Mouse (Mus musculus): Measurements from ENCODE around the gene Klhl30. TPM values are rescaled to one million over a fixed set of nuclear protein-coding genes. Genes with fewer than 3 reads are reported as not detected.

Klhl30 gene
- total RNA-seq, 4 experiments from 2014 or later, result 2.2 to 3.0 (median 2.5) TPM

DNA sequence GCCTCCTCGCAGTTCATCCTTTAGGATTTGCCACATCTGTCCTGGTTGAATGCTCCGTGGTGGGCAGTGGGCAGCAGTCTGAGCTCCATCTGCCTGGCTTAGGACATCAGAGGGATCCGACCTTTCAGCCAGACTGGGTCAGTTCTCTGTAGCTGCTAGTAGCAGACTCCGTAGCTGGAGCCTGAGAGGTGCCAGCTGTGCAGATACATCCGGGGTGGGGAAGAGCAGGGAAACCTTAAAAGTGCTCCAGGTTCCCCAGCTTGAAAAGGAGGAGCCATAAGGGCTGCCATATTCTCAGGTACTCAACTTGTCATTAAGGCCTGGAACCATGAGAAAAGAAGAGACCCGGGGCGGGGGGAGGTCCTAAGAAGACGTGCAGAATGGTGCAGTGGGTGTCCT lies 15.0 kb downstream of the Klhl30 start:
- DNase-seq, result no peak

DNA sequence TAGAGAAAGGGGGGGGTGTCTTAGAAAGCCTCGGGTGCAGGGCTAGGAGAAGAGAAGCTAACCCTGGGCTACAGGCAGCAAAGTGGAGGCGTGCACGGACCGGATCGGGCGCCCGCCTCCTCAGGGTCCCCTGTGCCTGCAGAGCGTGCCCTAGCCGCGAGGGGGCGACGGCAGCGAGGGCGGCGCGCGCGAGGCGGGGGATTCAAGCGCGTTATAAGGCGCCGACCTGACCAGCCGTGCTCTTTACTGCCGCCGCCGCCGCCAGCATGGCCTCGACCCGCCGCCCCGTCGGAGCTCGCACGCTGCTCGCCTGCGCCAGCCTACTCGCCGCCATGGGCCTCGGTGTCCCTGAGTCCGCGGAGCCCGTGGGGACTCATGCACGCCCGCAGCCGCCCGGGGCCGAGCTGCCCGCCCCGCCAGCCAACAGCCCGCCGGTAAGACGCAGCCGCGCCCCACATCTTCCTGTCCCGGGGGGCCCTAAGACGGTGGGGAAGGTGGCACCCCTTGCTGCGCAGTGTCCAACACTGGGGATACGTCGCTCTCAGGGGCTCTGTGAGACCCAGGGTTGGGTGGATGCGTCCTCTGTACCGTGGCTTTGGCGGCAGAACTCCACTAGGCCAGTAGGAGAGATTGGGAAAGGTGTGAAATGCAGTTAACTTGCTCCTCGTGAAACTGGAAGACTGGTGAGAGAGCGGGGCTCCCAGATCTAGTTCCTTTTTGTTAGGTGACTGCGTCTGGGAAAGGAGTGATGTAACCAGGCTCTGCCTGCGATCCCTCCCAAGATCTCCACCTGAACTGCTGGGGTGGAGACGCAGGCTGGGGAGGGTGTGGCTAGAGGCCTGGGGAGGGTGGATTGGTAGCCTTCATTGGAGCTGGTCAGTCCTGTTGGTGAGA lies 15.6 kb downstream of the Klhl30 start, which contains the start of gene Erfe:
TSS of gene Erfe (plus strand) at position 216 of the 894 bp plus-strand sequence.
- DNase-seq, result no peak

DNA sequence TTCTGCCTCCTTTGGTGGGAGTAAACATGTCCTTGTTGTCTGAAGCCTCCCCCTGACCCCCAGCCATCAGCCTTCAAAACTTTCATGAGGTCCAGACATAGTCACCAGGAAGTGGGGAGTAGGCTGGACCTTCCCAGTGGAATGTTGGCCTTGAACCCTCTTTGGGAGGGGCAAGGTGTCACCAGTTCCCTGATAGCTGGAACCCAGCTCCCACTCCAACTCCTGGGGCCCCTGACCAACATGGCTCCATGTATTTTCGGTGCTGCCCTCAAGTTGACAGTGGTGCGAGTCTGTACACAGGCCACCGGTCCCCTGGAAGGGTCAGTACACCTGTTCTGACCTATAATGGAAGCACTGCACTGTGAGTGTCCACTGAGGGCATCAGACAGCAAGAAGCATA lies 16.5 kb downstream of the Klhl30 start:
- DNase-seq, result no peak

DNA sequence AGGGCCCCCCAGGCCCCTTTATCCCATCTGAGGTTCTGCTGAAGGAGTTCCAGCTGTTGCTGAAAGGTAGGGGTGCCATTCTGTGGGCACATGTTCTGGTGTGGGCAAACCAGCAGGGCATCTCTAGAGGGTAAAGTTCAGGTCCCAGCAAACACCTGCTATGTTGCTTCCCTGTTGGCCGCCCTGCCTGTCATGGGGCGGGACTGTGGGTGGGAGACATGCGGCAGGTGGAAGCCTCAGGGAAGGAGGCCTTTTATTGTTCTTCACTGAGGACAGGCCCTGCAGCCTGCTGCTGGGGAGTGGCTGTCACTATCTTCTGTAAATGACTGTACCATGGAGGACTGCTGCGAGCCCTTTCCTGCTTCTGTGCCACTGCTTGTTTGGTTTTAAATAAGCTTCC lies 18.6 kb downstream of the Klhl30 start:
- no peak for DNase-seq

DNA sequence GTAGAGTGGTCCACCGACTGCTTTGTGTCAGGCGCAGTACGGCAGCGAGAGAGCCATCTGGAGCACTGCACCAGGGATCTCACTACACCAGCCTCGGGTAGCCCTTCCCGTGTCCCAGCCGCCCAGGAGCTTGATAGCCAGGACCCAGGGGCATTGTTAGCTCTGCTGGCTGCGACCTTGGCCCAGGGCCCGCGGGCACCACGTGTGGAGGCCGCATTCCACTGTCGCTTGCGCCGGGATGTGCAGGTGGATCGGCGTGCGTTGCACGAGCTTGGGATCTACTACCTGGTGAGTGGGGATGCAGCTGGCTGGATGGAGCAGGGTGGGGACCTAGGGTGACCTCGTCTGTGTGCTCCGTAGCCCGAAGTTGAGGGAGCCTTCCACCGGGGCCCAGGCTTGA lies 19.2 kb downstream of the Klhl30 start:
- DNase-seq, result no peak

DNA sequence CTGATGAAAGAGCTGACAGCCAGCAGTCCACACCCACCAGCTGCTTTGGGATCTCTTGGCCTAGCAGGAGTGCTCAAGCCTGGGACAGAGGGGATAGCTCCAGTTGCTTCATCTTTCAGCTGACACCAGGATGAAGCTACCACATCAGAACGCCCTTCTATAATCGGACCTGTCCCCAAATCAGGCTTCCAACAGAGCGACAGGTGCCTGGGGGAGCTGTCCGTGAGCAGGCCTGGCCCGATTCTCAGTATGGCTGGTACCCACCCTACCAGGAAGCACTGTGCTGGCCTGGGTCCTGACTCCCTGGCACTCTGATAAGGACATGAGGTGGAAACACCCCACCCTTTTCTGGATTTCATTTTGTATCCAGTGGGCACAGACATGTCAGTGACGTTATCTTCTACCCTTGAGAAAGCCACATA lies 22.6 kb downstream of the Klhl30 start:
- DNase-seq, result no peak

DNA sequence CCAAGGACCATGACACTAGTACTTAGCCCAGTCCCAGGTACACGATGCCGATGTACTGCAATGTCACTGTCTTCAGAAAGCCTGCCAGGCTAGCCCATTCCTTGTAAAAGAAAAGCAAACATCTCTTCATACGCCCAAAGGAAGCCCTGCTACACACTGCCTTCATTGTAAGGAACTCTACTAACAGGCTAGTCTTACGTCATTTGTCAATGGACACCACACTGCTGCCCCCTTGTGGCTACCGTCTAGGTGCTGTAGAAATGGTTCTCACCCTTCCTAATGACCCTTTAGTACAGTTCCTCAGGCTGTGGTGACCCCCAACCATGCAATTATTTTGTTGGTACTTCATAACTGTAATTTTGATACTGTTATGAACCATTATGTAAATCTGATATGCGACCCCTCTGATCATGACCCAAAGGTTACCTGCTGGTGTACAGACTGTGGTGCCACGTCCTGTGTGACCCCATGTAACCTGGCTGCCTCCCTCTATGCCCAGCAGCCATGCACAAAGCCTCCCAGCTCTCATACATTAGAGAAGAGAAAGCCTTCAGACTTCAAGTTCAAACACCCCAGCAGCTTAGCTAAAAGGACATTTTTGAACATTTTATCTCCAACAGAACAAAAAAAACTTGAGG lies 29.8 kb downstream of the Klhl30 start:
- DNase-seq, result no peak

DNA sequence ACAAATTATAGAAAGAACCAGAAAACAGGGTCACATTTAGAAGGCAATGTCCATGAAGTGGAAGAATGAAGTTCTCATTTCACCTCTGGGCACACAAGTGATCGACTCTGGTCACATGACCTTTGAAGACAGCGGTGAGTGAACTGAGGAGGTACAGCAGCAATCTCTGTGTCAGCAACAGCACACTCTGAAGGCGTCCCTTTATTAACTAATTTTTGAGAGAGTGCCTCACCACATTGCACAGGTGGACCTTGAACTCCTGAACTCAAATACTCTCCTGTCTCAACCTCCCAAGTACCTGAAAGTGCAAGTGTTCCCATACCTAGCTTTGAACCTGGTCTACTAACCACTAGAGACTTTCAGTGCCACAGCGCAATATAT lies 30.3 kb downstream of the Klhl30 start:
- no peak for DNase-seq

DNA sequence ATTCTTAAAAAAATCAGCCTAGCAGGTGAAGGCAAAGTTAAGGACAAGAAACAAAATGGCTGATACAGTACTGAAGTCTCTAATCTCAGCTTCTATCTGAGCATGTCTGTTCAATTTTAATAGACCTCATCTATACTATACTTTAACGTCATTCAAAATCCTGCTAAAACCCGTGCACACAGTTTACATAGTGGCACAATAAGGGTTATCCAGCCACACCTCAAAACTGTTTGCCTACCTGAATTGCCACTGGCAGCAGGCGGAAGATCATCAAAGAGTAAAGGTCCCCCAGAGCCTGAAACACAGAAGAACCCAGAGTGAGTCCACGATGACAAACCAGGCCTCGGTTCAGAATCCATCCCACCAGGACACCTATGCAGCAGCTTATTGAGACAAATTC lies 39.6 kb downstream of the Klhl30 start:
- DNase-seq, result no peak

DNA sequence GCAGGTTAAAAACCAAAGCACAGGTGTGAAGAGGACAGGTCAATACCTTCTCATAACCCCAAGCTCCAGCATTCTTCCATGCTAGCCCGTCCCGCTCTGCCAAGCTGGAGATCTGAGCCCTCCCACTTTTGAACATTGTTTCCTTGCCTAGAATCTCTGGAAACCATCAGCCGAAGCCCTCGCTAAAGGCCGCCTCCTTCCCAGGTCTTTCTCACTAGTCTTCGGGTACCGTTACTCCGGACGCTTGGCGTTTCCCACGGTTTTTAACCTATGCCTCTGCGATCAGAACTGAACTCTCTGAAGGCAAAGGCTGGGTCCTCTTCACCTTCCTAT lies 47.1 kb downstream of the Klhl30 start:
- DNase-seq, result no peak

DNA sequence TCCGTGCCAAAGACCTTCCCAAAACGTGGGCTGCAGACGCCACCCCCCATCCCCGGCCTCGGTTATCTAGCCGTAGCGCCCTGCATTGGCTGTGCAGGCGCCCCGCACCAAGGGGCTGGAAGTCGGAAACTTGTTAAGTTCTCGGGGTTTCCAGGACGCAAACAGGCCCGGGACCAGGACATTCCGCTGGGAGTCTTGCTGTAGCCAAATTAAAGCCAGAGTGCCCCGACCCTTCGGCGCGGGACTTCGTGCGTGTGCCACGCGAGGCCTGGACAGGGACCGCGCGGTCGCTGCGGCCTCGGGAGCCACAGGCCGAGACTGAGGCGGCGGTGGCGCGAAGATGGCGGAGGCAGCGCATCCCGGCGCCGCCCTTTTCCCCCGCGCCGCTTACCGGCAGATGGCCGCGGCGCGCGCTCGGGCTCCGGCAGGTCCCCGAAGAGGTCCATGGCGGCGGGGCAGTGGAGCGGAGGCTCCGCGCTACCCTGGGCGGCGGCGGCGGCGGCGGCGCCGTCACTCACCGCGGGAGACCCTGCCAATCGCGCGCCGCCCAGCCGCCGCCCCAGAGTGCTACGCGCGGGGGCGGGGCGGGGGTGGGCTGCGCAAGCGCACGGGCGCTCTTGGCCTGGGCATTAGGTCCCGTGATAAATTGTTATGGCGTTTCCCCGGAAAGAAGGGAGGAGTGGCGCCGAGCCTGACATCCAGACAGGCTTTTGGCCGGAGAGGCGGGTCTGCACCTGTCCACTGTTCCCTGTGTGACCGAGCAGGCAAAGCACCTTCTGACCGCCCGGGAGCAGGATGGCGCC lies 47.6 kb downstream of the Klhl30 start, which contains the start of gene Ilkap:
TSS of gene Ilkap (minus strand) at position 556 of the 803 bp plus-strand sequence.
- DNase-seq, result peak; percentile 72

DNA sequence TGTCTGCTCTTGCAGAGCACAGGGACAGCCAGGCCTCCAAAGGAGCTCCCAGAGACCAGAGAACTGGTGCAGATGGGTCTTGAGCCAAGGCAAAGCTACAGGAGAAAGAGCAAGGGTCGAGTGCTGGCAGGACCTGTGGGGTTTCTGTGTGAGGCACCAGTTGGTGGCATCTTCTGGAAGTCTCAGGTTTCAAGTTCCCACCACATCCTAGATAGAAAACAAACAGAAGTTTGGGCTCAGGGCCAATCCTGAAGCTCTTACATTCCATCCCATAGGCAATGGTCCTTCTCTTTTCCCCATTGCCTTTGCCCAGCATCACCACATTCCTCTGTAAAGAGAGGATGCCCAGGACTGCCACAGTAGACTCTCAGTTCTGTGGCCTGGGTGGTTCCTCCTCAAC lies 54.2 kb downstream of the Klhl30 start:
- DNase-seq, result no peak

DNA sequence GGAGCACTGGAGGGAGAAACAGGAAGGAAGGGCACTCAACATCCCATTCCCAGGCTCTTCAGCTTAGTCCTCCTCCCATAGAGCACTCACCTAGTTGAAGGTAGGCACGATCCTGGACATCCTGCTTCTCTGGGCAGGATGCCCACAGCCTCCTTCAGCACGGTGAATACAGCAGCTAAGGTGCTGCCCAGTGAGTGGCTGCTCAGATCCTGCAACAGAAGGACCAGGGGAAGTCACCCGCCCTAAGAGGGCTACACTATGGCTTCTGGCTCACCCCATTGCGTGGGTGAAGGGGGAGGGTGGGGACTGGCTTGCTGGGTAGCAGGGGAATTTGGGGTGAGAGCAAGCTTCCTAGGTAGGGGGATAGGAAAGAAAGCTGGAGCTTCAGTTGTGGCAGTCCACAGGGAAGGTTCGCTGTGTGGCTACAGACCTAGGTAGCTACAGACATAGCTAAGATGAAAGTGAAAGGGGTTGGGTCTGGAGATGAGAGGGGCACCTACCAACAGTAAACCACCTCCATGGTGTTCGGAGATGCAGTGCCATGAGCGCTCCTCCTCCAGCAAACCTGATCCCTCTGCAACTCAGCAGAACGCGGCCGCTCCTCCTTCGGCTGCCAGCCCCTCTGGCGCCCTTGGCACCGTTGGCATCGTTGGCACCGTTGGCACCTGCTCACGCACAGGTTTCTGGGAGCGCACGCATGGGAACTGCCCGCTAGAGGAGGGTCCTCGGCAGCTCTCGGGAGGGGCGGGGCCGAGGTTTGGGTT lies 54.8 kb downstream of the Klhl30 start:
- no peak for DNase-seq

DNA sequence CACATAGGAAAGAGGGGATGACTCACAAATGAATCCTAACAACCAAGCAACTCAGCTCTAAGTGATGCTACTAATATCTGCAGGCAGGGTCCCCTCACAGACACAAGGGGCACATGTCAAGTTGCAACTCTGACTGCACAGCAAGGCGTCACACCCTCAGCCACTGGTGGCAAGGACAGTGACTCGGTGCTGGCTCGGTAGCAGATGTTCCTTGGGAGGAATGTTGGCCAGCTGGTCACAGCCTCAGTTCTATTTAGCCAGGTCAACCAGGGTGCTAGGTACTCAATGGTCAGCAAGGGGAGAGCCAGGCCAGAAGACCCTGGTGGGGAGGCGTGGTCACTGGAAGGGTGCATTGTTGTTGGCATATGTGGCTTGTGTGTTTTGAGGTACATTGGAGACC lies 57.0 kb downstream of the Klhl30 start:
- DNase-seq, result no peak

DNA sequence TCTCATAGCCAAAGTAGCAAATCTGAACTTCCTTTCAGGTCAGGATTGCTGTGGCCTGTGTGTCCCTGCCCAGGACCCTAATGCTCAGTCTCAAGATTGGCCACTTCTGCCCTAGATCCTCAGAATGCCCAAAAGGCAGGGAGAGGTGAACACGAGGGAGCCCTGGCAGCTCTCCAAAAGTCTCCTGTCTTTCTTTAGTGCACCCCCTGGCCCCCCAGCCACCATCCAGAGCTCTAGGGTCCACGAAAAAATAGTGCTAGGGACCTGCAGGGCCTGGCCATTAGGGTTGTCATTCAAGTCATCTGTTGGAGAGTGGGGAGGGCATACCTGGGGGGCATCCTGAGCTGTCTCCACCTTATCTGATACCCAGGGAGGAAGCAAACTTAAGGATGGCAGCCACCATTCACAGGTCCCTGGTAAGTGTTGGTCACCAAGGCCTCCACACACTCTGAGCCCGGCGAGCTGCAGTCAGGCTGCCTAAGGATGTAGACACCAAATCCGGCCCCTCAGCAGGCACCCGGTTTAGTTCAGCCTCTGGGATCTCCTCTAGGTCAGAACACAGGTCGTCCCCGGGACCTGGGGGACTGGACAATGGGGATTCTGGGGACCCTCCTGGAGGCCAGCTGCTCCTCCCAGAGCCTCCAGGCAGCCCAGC lies 60.9 kb downstream of the Klhl30 start:
- no peak for DNase-seq

Other genes with a start within 250 kb of the Klhl30 start
- not detected for gene Rbm44, start 205.9 kb upstream of the Klhl30 start, total RNA-seq (2022)
- gene Ramp1, start 171.2 kb upstream of the Klhl30 start, total RNA-seq (2022), result 10 to 100 TPM in 2 of 4 experiments, 1 to 10 TPM in 2; 7.6 to 11.6 (median 10.0) TPM
- 10 to 100 TPM; 57.7 to 87.7 (median 71.3) TPM for gene Ube2f, start 100.7 kb upstream of the Klhl30 start, total RNA-seq (2022)
- 10 to 100 TPM; 31.4 to 42.7 (median 35.8) TPM for gene Scly, start 52.7 kb upstream of the Klhl30 start, total RNA-seq (2022)
- gene Espnl, start 28.9 kb upstream of the Klhl30 start, total RNA-seq (2022), result under 1 TPM in 3 of 4 experiments, not detected in 1; 0.09 to 0.25 (median 0.21) TPM
- 1 to 10 TPM; 1.7 to 8.3 (median 4.8) TPM for gene Erfe, start 15.4 kb downstream of the Klhl30 start, total RNA-seq (2022)
- 100 to 1,000 TPM in 3 of 4 experiments, 10 to 100 TPM in 1; 89.4 to 138 (median 108) TPM for gene Ilkap, start 47.8 kb downstream of the Klhl30 start, total RNA-seq (2022)
- 100 to 1,000 TPM; 178 to 376 (median 294) TPM for gene Hes6, start 63.0 kb downstream of the Klhl30 start, total RNA-seq (2022)
- gene Per2, start 108.3 kb downstream of the Klhl30 start, total RNA-seq (2022), result 10 to 100 TPM; 42.5 to 75.0 (median 45.4) TPM
- 10 to 100 TPM; 11.4 to 15.7 (median 12.9) TPM for gene Traf3ip1, start 143.6 kb downstream of the Klhl30 start, total RNA-seq (2022)
- 10 to 100 TPM; 22.5 to 25.4 (median 23.4) TPM for gene Asb1, start 189.5 kb downstream of the Klhl30 start, total RNA-seq (2022)

Data from adrenal gland, adult 8-10 months (tissue).